Mouse (Mus musculus) liver, adult 2 months (tissue): ENCODE measurements around the gene Lin7b. TPM values are rescaled to one million over a fixed set of nuclear protein-coding genes. Genes with fewer than 3 reads are reported as not detected.

ENCODE experiments used
- DNase-seq: peaks from one replicate; pipeline ENCODE4 v3.0.0-alpha.2; 2011; ENCODE audit warnings: low read depth, low spot score; ENCODE audit errors: extremely low read depth
- H3K27ac ChIP-seq: fragments of 200-500 bp; replicated peaks from 2 replicates; pipeline ENCODE4 v1.5.1; 2012; ENCODE audit warnings: low read depth, mild to moderate bottlenecking, control low read depth, inconsistent platforms, low read length; ENCODE audit not compliant: insufficient read depth
- H3K27me3 ChIP-seq: fragments of 200-500 bp; 2 replicates; pipeline ENCODE4 v1.6.1; 2012; ENCODE audit warnings: mild to moderate bottlenecking, moderate library complexity, low read length, inconsistent platforms; ENCODE audit not compliant: control insufficient read depth, insufficient read depth
- H3K36me3 ChIP-seq: fragments of 200-500 bp; 2 replicates; pipeline ENCODE4 v1.6.1; 2012; ENCODE audit warnings: low read length, inconsistent platforms; ENCODE audit not compliant: control insufficient read depth, insufficient read depth
- H3K4me1 ChIP-seq: fragments of 200-500 bp; 2 replicates; pipeline ENCODE4 v1.6.1; 2011; ENCODE audit warnings: low read length; ENCODE audit not compliant: control insufficient read depth, insufficient read depth
- H3K4me3 ChIP-seq: fragments of 200-500 bp; 2 replicates; pipeline ENCODE4 v1.5.1; 2011; ENCODE audit warnings: low read depth, mild to moderate bottlenecking, control low read depth, low read length, moderate library complexity; ENCODE audit not compliant: insufficient read depth
- H3K79me2 ChIP-seq: fragments of 200-500 bp; 2 replicates; pipeline ENCODE4 v1.6.1; 2012; ENCODE audit warnings: inconsistent platforms, mild to moderate bottlenecking, low read length, moderate library complexity; ENCODE audit not compliant: control insufficient read depth, insufficient read depth
- H3K9ac ChIP-seq: fragments of 200-500 bp; 2 replicates; pipeline ENCODE4 v1.6.1; 2012; ENCODE audit warnings: low read depth, mild to moderate bottlenecking, control low read depth, inconsistent platforms, low read length
- CTCF ChIP-seq: fragments of 200-500 bp; IDR thresholded peaks from 2 replicates; pipeline ENCODE4 v1.5.1; 2011; ENCODE audit warnings: low read depth, low read length, control low read depth
- POLR2A ChIP-seq: fragments of 200-500 bp; IDR thresholded peaks from 2 replicates; pipeline ENCODE4 v1.6.1; 2011; ENCODE audit warnings: low read length, control low read depth; ENCODE audit not compliant: insufficient read depth; ENCODE audit errors: extremely low read depth
- WGBS: fragments of 180-500 bp; shearing (Covaris S2); methylation state at CpG from one replicate; pipeline ENCODE4 v1.1.7; 2018; 5-methylcytosine and 5-hydroxymethylcytosine counted together
- polyA plus RNA-seq: library from polyadenylated mRNA; depleted of rRNA; stranded (reverse); fragments of >200 nt; gene quantifications from 2 replicates; pipeline ENCODE4 v1.2.3, GENCODE M21; 2012
- total RNA-seq: library from RNA; depleted of rRNA; stranded (reverse); fragments of >200 nt; gene quantifications from 2 replicates; pipeline ENCODE4 v1.2.3, GENCODE M21; 2014

Lin7b gene
- total and polyA plus RNA-seq, 2 experiments = not detected

- 6% methylated on average over 45 of the region's 45 CpGs for WGBS
- H3K36me3 ChIP-seq = no peaks in the 10 kb centered on the region
- peak within 1 kb of the TSS; percentile 58 for H3K9ac ChIP-seq
- TF ChIP-seq CTCF (no peak), POLR2A (no peak)
- no peak for DNase-seq
- no peak within 1 kb of the TSS for H3K27ac ChIP-seq
- no peaks in the 10 kb centered on the region for H3K79me2 ChIP-seq
- H3K4me3 ChIP-seq = peak within 1 kb of the TSS; percentile 41; the same call in 1 of the 2 replicates
- H3K4me1 ChIP-seq = no peaks in the 10 kb centered on the region
- peaks cover 17% of the 10 kb centered on the region; the same call in 1 of the 2 replicates for H3K27me3 ChIP-seq
These were observed 42.9 kb upstream of the Lin7b start, which contains the start of gene Ntf5 for GRCm38 (mm10) chr7:45413113-45413863. Gene Ntf5, plus strand, starts transcription at chr7:45413695.

- no peaks in the 10 kb centered on the region for H3K79me2 ChIP-seq
- no peak for DNase-seq
- H3K27ac ChIP-seq = no peak overlapping the region
- H3K36me3 ChIP-seq = no peaks in the 10 kb centered on the region
- peaks cover 20% of the 10 kb centered on the region; the same call in 1 of the 2 replicates for H3K27me3 ChIP-seq
- no peak overlapping the region for H3K4me3 ChIP-seq
- no peak overlapping the region for H3K9ac ChIP-seq
- TF ChIP-seq CTCF (no peak), POLR2A (no peak)
- WGBS = 77% methylated on average over 2 of the region's 2 CpGs
- no peaks in the 10 kb centered on the region for H3K4me1 ChIP-seq
These were observed 42.0 kb upstream of the Lin7b start for GRCm38 (mm10) chr7:45412421-45412820.

GRCm38 (mm10) chr7:45409497-45410163 is 39.2 kb upstream of the Lin7b start:
- DNase-seq = no peak
- no peak overlapping the region for H3K27ac ChIP-seq
- no peak overlapping the region for H3K4me3 ChIP-seq
- peaks cover 18% of the 10 kb centered on the region for H3K27me3 ChIP-seq
- H3K79me2 ChIP-seq = no peaks in the 10 kb centered on the region
- peaks cover 2% of the 10 kb centered on the region; the same call in 1 of the 2 replicates for H3K4me1 ChIP-seq
- no peaks in the 10 kb centered on the region for H3K36me3 ChIP-seq
- TF ChIP-seq POLR2A = no peak
- no peak for TF ChIP-seq CTCF
- WGBS = 85% methylated on average over 8 of the region's 8 CpGs
- H3K9ac ChIP-seq = no peak overlapping the region

GRCm38 (mm10) chr7:45408949-45409348 is 38.6 kb upstream of the Lin7b start:
- no peak overlapping the region for H3K27ac ChIP-seq
- H3K4me3 ChIP-seq = no peak overlapping the region
- H3K79me2 ChIP-seq = no peaks in the 10 kb centered on the region
- peaks cover 2% of the 10 kb centered on the region; the same call in 1 of the 2 replicates for H3K4me1 ChIP-seq
- DNase-seq = no peak
- TF ChIP-seq POLR2A (no peak), CTCF (no peak)
- no peak overlapping the region for H3K9ac ChIP-seq
- H3K36me3 ChIP-seq = no peaks in the 10 kb centered on the region
- WGBS = 90% methylated on average over 17 of the region's 17 CpGs
- H3K27me3 ChIP-seq = peaks cover 12% of the 10 kb centered on the region

- Histone ChIP-seq H3K4me3 (no peak overlapping the region), H3K4me1 (peaks cover 2% of the 10 kb centered on the region; the same call in 1 of the 2 replicates), H3K27me3 (peaks cover 12% of the 10 kb centered on the region), H3K79me2 (no peaks in the 10 kb centered on the region), H3K27ac (no peak overlapping the region), H3K9ac (no peak overlapping the region), H3K36me3 (no peaks in the 10 kb centered on the region)
- TF ChIP-seq CTCF (no peak), POLR2A (no peak)
- 73% methylated on average over 7 of the region's 7 CpGs for WGBS
- no peak for DNase-seq
These were observed 38.0 kb upstream of the Lin7b start for GRCm38 (mm10) chr7:45408351-45408750.

- Histone ChIP-seq H3K27me3 (peaks cover 12% of the 10 kb centered on the region), H3K36me3 (no peaks in the 10 kb centered on the region), H3K79me2 (no peaks in the 10 kb centered on the region), H3K9ac (no peak overlapping the region), H3K4me1 (peaks cover 2% of the 10 kb centered on the region; the same call in 1 of the 2 replicates), H3K4me3 (no peak overlapping the region), H3K27ac (no peak overlapping the region)
- TF ChIP-seq CTCF (no peak), POLR2A (no peak)
- 80% methylated on average over 10 of the region's 10 CpGs for WGBS
- DNase-seq = no peak
These were observed 37.5 kb upstream of the Lin7b start for GRCm38 (mm10) chr7:45407836-45408235.
